Mouse (Mus musculus): Measurements from ENCODE around the gene Slc39a11. TPM values are rescaled to one million over a fixed set of nuclear protein-coding genes. Genes with fewer than 3 reads are reported as not detected.

The Slc39a11 gene
- polyA plus RNA-seq, 1 experiment from 2014 or later = 24.5 TPM

- H3K27ac ChIP-seq = peak overlapping the region; percentile 81
- no peak overlapping the region for H3K4me3 ChIP-seq
- ATAC-seq (ENCODE audit: borderline replicate concordance, extremely low read depth, low FRiP score, low TSS enrichment) = peak; percentile 68; the same call in 1 of the 2 replicates
- H3K36me3 ChIP-seq = no peaks in the 10 kb centered on the region
- peak overlapping the region; percentile 44; the same call in 1 of the 2 replicates for H3K4me2 ChIP-seq
- 46% methylated on average over 10 of the region's 10 CpGs for WGBS
- H3K9me3 ChIP-seq = 0 out of 2 replicates have a peak, but pooled peaks cover under 1% of the 10 kb centered on the region
- peaks cover 23% of the 10 kb centered on the region for H3K4me1 ChIP-seq
- H3K9ac ChIP-seq = no peak overlapping the region
- H3K27me3 ChIP-seq = no peaks in the 10 kb centered on the region; the same call in 1 of the 2 replicates
These were observed 38.7 kb downstream of the Slc39a11 start for GRCm38 (mm10) chr11:113611112-113611646.

- ATAC-seq (ENCODE audit: borderline replicate concordance, extremely low read depth, low FRiP score, low TSS enrichment) = no peak
- Histone ChIP-seq H3K4me2 (no peak overlapping the region), H3K27me3 (no peaks in the 10 kb centered on the region; the same call in 1 of the 2 replicates), H3K4me1 (peaks cover 23% of the 10 kb centered on the region), H3K4me3 (no peak overlapping the region), H3K9ac (no peak overlapping the region), H3K27ac (no peak overlapping the region), H3K9me3 (0 out of 2 replicates have a peak, but pooled peaks cover 4% of the 10 kb centered on the region), H3K36me3 (no peaks in the 10 kb centered on the region)
- 47% methylated on average over 5 of the region's 5 CpGs for WGBS
These were observed 39.6 kb downstream of the Slc39a11 start for GRCm38 (mm10) chr11:113610266-113610665.

GRCm38 (mm10) chr11:113609581-113609980 lies 40.3 kb downstream of the Slc39a11 start:
- H3K4me3 ChIP-seq = no peak overlapping the region
- H3K9me3 ChIP-seq = 0 out of 2 replicates have a peak, but pooled peaks cover 4% of the 10 kb centered on the region
- no peak for ATAC-seq (ENCODE audit: borderline replicate concordance, extremely low read depth, low FRiP score, low TSS enrichment)
- H3K36me3 ChIP-seq = no peaks in the 10 kb centered on the region
- no peak overlapping the region for H3K9ac ChIP-seq
- no peaks in the 10 kb centered on the region; the same call in 1 of the 2 replicates for H3K27me3 ChIP-seq
- 43% methylated on average over 5 of the region's 5 CpGs for WGBS
- no peak overlapping the region for H3K27ac ChIP-seq
- no peak overlapping the region for H3K4me2 ChIP-seq
- H3K4me1 ChIP-seq = peaks cover 23% of the 10 kb centered on the region

- no peak overlapping the region for H3K4me2 ChIP-seq
- 91% methylated on average over 12 of the region's 12 CpGs for WGBS
These were observed 42.3 kb downstream of the Slc39a11 start for GRCm38 (mm10) chr11:113607556-113607955.

GRCm38 (mm10) chr11:113601616-113602343 lies 48.1 kb downstream of the Slc39a11 start:
- Histone ChIP-seq H3K4me1 (no peaks in the 10 kb centered on the region), H3K27ac (no peak overlapping the region), H3K4me3 (no peak overlapping the region), H3K27me3 (no peaks in the 10 kb centered on the region), H3K4me2 (no peak overlapping the region), H3K36me3 (no peaks in the 10 kb centered on the region), H3K9me3 (0 out of 2 replicates have a peak, but pooled peaks cover 4% of the 10 kb centered on the region), H3K9ac (no peak overlapping the region)
- no peak for ATAC-seq (ENCODE audit: borderline replicate concordance, extremely low read depth, low FRiP score, low TSS enrichment)
- 57% methylated on average over 12 of the region's 12 CpGs for WGBS

More at GRCm38 (mm10) chr11:113607556-113607955, 42.3 kb downstream of the Slc39a11 start:
- H3K27me3 ChIP-seq = no peaks in the 10 kb centered on the region
- H3K27ac ChIP-seq = no peak overlapping the region
- no peak overlapping the region for H3K4me3 ChIP-seq
- H3K36me3 ChIP-seq = no peaks in the 10 kb centered on the region
- H3K9me3 ChIP-seq = 0 out of 2 replicates have a peak, but pooled peaks cover 4% of the 10 kb centered on the region
- ATAC-seq (ENCODE audit: borderline replicate concordance, extremely low read depth, low FRiP score, low TSS enrichment) = no peak
- H3K4me1 ChIP-seq = peaks cover 23% of the 10 kb centered on the region
- H3K9ac ChIP-seq = no peak overlapping the region

GRCm38 (mm10) chr11:113600526-113601245 lies 49.2 kb downstream of the Slc39a11 start:
- Histone ChIP-seq H3K4me2 (no peak overlapping the region), H3K9ac (no peak overlapping the region), H3K36me3 (no peaks in the 10 kb centered on the region), H3K4me1 (no peaks in the 10 kb centered on the region), H3K4me3 (no peak overlapping the region), H3K9me3 (no peaks in the 10 kb centered on the region), H3K27ac (no peak overlapping the region), H3K27me3 (no peaks in the 10 kb centered on the region)
- WGBS = 74% methylated on average over 18 of the region's 18 CpGs
- no peak for ATAC-seq (ENCODE audit: borderline replicate concordance, extremely low read depth, low FRiP score, low TSS enrichment)

GRCm38 (mm10) chr11:113597632-113598031 lies 52.2 kb downstream of the Slc39a11 start:
- Histone ChIP-seq H3K27me3 (no peaks in the 10 kb centered on the region), H3K36me3 (no peaks in the 10 kb centered on the region), H3K4me1 (no peaks in the 10 kb centered on the region), H3K4me2 (no peak overlapping the region), H3K9me3 (no peaks in the 10 kb centered on the region), H3K27ac (no peak overlapping the region), H3K9ac (no peak overlapping the region), H3K4me3 (no peak overlapping the region)
- 88% methylated on average over 3 of the region's 3 CpGs for WGBS
- ATAC-seq (ENCODE audit: borderline replicate concordance, extremely low read depth, low FRiP score, low TSS enrichment) = no peak

GRCm38 (mm10) chr11:113595144-113595543 lies 54.7 kb downstream of the Slc39a11 start:
- WGBS = 81% methylated on average over 5 of the region's 5 CpGs
- H3K27ac ChIP-seq = no peak overlapping the region
- no peak for ATAC-seq (ENCODE audit: borderline replicate concordance, extremely low read depth, low FRiP score, low TSS enrichment)
- H3K9ac ChIP-seq = no peak overlapping the region
- no peak overlapping the region for H3K4me2 ChIP-seq
- no peaks in the 10 kb centered on the region for H3K36me3 ChIP-seq
- H3K9me3 ChIP-seq = no peaks in the 10 kb centered on the region
- H3K4me3 ChIP-seq = no peak overlapping the region
- no peaks in the 10 kb centered on the region for H3K27me3 ChIP-seq
- H3K4me1 ChIP-seq = no peaks in the 10 kb centered on the region

GRCm38 (mm10) chr11:113588936-113589335 lies 60.9 kb downstream of the Slc39a11 start:
- no peak for ATAC-seq (ENCODE audit: borderline replicate concordance, extremely low read depth, low FRiP score, low TSS enrichment)
- no peak overlapping the region for H3K4me2 ChIP-seq
- WGBS = 39% methylated on average over 3 of the region's 3 CpGs

GRCm38 (mm10) chr11:113586423-113586822 lies 63.5 kb downstream of the Slc39a11 start:
- H3K4me2 ChIP-seq = no peak overlapping the region
- H3K4me1 ChIP-seq = no peaks in the 10 kb centered on the region
- no peak for ATAC-seq (ENCODE audit: borderline replicate concordance, extremely low read depth, low FRiP score, low TSS enrichment)
- H3K4me3 ChIP-seq = no peak overlapping the region
- no peak overlapping the region for H3K27ac ChIP-seq
- no peaks in the 10 kb centered on the region for H3K9me3 ChIP-seq
- 66% methylated on average over 6 of the region's 6 CpGs for WGBS
- no peak overlapping the region for H3K9ac ChIP-seq
- no peaks in the 10 kb centered on the region for H3K27me3 ChIP-seq
- H3K36me3 ChIP-seq = no peaks in the 10 kb centered on the region

More at GRCm38 (mm10) chr11:113588936-113589335, 60.9 kb downstream of the Slc39a11 start:
- Histone ChIP-seq H3K27ac (no peak overlapping the region), H3K9me3 (no peaks in the 10 kb centered on the region), H3K4me3 (no peak overlapping the region), H3K4me1 (no peaks in the 10 kb centered on the region), H3K36me3 (no peaks in the 10 kb centered on the region), H3K9ac (no peak overlapping the region), H3K27me3 (no peaks in the 10 kb centered on the region)

GRCm38 (mm10) chr11:113583879-113584661 lies 65.8 kb downstream of the Slc39a11 start:
- H3K9ac ChIP-seq = no peak overlapping the region
- H3K4me3 ChIP-seq = no peak overlapping the region
- H3K4me2 ChIP-seq = no peak overlapping the region
- no peaks in the 10 kb centered on the region for H3K4me1 ChIP-seq
- no peak for ATAC-seq (ENCODE audit: borderline replicate concordance, extremely low read depth, low FRiP score, low TSS enrichment)
- no peaks in the 10 kb centered on the region for H3K27me3 ChIP-seq
- WGBS = 50% methylated on average over 11 of the region's 11 CpGs
- no peaks in the 10 kb centered on the region for H3K36me3 ChIP-seq
- no peak overlapping the region for H3K27ac ChIP-seq
- H3K9me3 ChIP-seq = no peaks in the 10 kb centered on the region

Measured in lung, embryonic 15.5 days (tissue).